Mouse (Mus musculus) ES-E14 (cell line): ENCODE data around the gene Ephb1.

ENCODE experiments used
- CHD2 ChIP-seq: IDR thresholded peaks from 2 replicates; pipeline ENCODE4 v1.6.1; 2014; ENCODE audit warnings: mild to moderate bottlenecking, low read depth, low read length, inconsistent platforms
- HCFC1 ChIP-seq: IDR thresholded peaks from 2 replicates; pipeline ENCODE4 v1.6.1; 2012; ENCODE audit warnings: low read length, inconsistent platforms, borderline replicate concordance; ENCODE audit not compliant: insufficient read depth
- ZC3H11A ChIP-seq: IDR thresholded peaks from 2 replicates; pipeline ENCODE4 v1.6.1; 2012; ENCODE audit warnings: low read depth, mild to moderate bottlenecking, inconsistent platforms, low read length, borderline replicate concordance
- ZNF384 ChIP-seq: IDR thresholded peaks from 2 replicates; pipeline ENCODE4 v1.6.1; 2012; ENCODE audit warnings: low read depth, low read length, inconsistent platforms

DNA sequence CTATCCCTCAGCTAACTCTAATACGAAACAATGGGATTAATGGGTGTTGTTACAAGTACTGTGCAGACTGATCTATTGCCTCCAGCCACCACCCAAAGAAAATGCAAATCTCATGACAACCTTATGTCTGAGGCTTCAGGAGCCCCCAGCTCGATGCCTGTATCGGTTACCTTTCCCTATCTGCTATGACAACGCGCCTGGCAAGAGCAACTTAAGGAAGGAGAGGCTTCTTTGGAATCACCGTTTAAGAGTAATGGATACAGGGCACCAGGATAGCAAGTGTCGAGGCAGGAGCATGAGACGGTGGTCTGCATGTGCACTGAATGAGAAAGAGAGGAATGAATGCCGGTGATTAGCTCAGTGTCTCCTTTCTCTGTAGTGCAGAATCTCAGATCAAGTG lies 32.3 kb upstream of the Ephb1 start:
- TF ChIP-seq ZC3H11A = no peak
- TF ChIP-seq ZNF384 = no peak
- no peak for TF ChIP-seq CHD2
- TF ChIP-seq HCFC1 = no peak
